Mouse (Mus musculus) kidney, embryonic 14.5 days (tissue): Measurements from ENCODE around the gene Pcnx2. TPM values are rescaled to one million over a fixed set of nuclear protein-coding genes. Genes with fewer than 3 reads are reported as not detected.

ENCODE experiments used
- ATAC-seq: fragments of 200-750 bp; cut with Nextera tagmentation; 2 replicates; pipeline ENCODE4 v1.8.0; 2017; ENCODE audit warnings: moderate number of reproducible peaks, mild to moderate bottlenecking, moderate TSS enrichment, moderate library complexity; ENCODE audit not compliant: low FRiP score, low TSS enrichment
- H3K27ac ChIP-seq: fragments of 300-500 bp; sonication (generic); 2 replicates; pipeline ENCODE4 v1.5.1; 2014; ENCODE audit warnings: low read depth, mild to moderate bottlenecking, low read length, moderate library complexity, mixed read lengths
- H3K27me3 ChIP-seq: fragments of 300-500 bp; sonication (generic); 2 replicates; pipeline ENCODE4 v1.6.1; 2014; ENCODE audit warnings: mild to moderate bottlenecking, low read length; ENCODE audit not compliant: control insufficient read depth, insufficient read depth
- H3K36me3 ChIP-seq: fragments of 300-500 bp; sonication (generic); 2 replicates; pipeline ENCODE4 v1.6.1; 2014; ENCODE audit warnings: low read length, mixed read lengths; ENCODE audit not compliant: control insufficient read depth, insufficient read depth
- H3K4me1 ChIP-seq: fragments of 300-500 bp; sonication (generic); 2 replicates; pipeline ENCODE4 v1.6.1; 2014; ENCODE audit warnings: low read length, mixed read lengths; ENCODE audit not compliant: control insufficient read depth, insufficient read depth
- H3K4me2 ChIP-seq: fragments of 300-500 bp; sonication (generic); replicated peaks from 2 replicates; pipeline ENCODE4 v1.6.1; 2014; ENCODE audit warnings: low read depth, mild to moderate bottlenecking, low read length
- H3K4me3 ChIP-seq: fragments of 300-500 bp; sonication (generic); 2 replicates; pipeline ENCODE4 v1.5.1; 2014; ENCODE audit warnings: mild to moderate bottlenecking, low read length
- H3K9ac ChIP-seq: fragments of 300-500 bp; sonication (generic); 2 replicates; pipeline ENCODE4 v1.6.1; 2014; ENCODE audit warnings: low read depth, mild to moderate bottlenecking, low read length, moderate library complexity
- H3K9me3 ChIP-seq: fragments of 300-500 bp; sonication (generic); 2 replicates; pipeline ENCODE4 v1.6.1; 2016; ENCODE audit warnings: low read length; ENCODE audit not compliant: control insufficient read depth
- WGBS: fragments of 180-500 bp; shearing (Covaris S2); extraction: QIAGEN DNeasy Blood & Tissue Kit; methylation state at CpG from one replicate; pipeline ENCODE4 v1.1.7; 2014; 5-methylcytosine and 5-hydroxymethylcytosine counted together
- polyA plus RNA-seq: library from polyadenylated mRNA; unstranded; fragments of >200 nt; fragmentation: Nextera tagmentation; extraction: Ambion mirVana; gene quantifications from 2 replicates; pipeline ENCODE4 v1.2.1, GENCODE M21; 2014

The Pcnx2 gene
- 0.15 and 0.19 TPM in 2 replicates for polyA plus RNA-seq

DNA sequence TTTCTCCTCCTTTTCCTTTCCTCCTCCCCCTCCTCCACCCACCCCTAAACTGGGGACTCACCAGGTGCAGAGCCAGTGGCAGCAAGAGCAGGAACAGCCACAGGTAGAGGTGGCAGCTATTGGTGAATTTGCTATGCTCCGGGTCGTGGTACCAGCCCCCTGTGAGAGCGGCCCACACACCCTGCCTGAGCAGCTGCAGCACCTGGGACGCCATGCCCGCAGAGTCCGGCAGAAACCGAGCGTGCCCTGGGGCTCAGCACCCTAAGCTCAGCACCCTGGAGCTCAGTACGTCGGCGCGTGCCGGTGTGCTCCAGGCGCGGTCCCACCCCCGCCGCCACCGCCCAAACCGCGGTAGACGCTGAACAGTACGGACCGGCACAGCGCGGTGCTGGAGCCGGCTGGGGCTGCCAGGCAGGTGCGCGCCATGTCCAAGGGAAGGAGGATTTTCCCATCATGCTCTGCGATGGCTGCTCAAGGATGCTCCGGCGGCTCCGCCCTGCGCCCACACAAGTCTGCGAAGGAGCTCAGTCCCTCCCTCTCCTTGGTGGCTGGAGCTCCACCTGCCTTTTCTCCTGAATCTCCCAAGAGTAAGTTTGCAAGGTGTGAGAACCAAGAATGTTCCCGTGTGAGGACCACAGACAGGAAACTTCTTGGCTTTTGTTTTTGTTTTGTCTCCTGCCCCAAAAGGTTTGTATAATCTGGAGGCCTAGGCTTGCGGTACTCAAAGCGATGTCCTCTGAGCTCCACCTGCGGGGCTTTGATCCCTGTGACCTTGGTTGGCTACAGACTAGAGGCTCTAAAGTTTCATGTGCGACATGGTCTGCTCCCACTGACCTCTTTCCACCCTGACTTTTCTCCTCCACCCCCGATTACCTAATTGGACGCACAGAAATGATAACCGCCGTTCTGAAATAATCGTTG is at the start of gene Pcnx2:
TSS of gene Pcnx2 (minus strand) at position 450 of the 921 bp plus-strand sequence.
- 6% methylated on average over 34 of the region's 44 CpGs for WGBS
- no peaks in the 10 kb centered on the region for H3K36me3 ChIP-seq
- no peak within 1 kb of the TSS for H3K27ac ChIP-seq
- 0 out of 2 replicates have a peak, but pooled peaks have one; percentile 40 for ATAC-seq
- 0 out of 2 replicates have a peak, but pooled peaks cover 4% of the 10 kb centered on the region for H3K4me1 ChIP-seq
- peak within 1 kb of the TSS; percentile 40 for H3K4me2 ChIP-seq
- 0 out of 2 replicates have a peak within 1 kb of the TSS, but pooled peaks have one; percentile 2 for H3K9ac ChIP-seq
- no peaks in the 10 kb centered on the region for H3K9me3 ChIP-seq
- peak within 1 kb of the TSS; percentile 25 for H3K4me3 ChIP-seq
- peaks cover 22% of the 10 kb centered on the region for H3K27me3 ChIP-seq

DNA sequence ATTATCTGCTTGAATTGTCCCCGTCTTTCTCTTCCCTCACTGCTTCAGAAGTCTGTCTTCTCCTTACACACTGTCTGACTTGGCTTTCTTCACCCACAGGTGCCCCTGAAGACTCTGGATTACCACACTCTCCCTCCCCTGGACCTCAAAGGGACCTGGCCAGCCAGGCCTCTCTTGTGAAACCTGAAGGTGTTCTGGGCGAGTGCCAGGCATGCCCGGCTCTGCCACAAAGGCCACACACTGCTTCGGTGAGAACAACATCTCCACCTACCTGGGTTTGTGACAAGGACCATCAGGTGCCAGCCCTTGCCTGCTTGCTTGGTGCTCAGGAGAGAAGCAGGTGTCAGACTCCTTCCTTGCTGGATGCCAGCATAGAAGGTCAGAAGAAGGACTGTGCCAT is 46.4 kb upstream of the Pcnx2 start:
- H3K27ac ChIP-seq = no peak overlapping the region

GRCm38 (mm10) chr8:125935649-125936048 is 37.5 kb upstream of the Pcnx2 start:
- no peaks in the 10 kb centered on the region for H3K27me3 ChIP-seq
- no peaks in the 10 kb centered on the region for H3K9me3 ChIP-seq
- peaks cover 13% of the 10 kb centered on the region for H3K36me3 ChIP-seq
- no peak overlapping the region for H3K4me3 ChIP-seq
- no peak overlapping the region for H3K4me2 ChIP-seq
- 42% methylated on average over 9 of the region's 9 CpGs for WGBS
- no peak for ATAC-seq
- H3K9ac ChIP-seq = no peak overlapping the region
- H3K27ac ChIP-seq = no peak overlapping the region
- no peaks in the 10 kb centered on the region for H3K4me1 ChIP-seq

More for the DNA sequence above, 46.4 kb upstream of the Pcnx2 start:
- H3K27me3 ChIP-seq = no peaks in the 10 kb centered on the region
- 74% methylated on average over 4 of the region's 4 CpGs for WGBS
- no peaks in the 10 kb centered on the region for H3K9me3 ChIP-seq
- no peak for ATAC-seq
- H3K4me1 ChIP-seq = no peaks in the 10 kb centered on the region
- H3K9ac ChIP-seq = no peak overlapping the region
- H3K4me3 ChIP-seq = no peak overlapping the region
- H3K36me3 ChIP-seq = no peaks in the 10 kb centered on the region; the same call in 1 of the 2 replicates
- H3K4me2 ChIP-seq = no peak overlapping the region

- H3K4me2 ChIP-seq = no peak overlapping the region
- no peaks in the 10 kb centered on the region for H3K27me3 ChIP-seq
- H3K36me3 ChIP-seq = peaks cover 4% of the 10 kb centered on the region; the same call in 1 of the 2 replicates
- H3K4me1 ChIP-seq = no peaks in the 10 kb centered on the region
- H3K4me3 ChIP-seq = no peak overlapping the region
- no peak overlapping the region for H3K9ac ChIP-seq
- no peak overlapping the region for H3K27ac ChIP-seq
- H3K9me3 ChIP-seq = no peaks in the 10 kb centered on the region
- ATAC-seq = no peak
- 99% methylated on average over 6 of the region's 6 CpGs for WGBS
Observed at GRCm38 (mm10) chr8:125931822-125932221, 33.7 kb upstream of the Pcnx2 start.

GRCm38 (mm10) chr8:125930276-125931046 is 32.3 kb upstream of the Pcnx2 start:
- Histone ChIP-seq H3K36me3 (peaks cover 3% of the 10 kb centered on the region; the same call in 1 of the 2 replicates), H3K27me3 (no peaks in the 10 kb centered on the region), H3K27ac (no peak overlapping the region), H3K9me3 (no peaks in the 10 kb centered on the region), H3K4me1 (no peaks in the 10 kb centered on the region), H3K9ac (no peak overlapping the region), H3K4me3 (no peak overlapping the region), H3K4me2 (no peak overlapping the region)
- 66% methylated on average over 11 of the region's 11 CpGs for WGBS
- peak; percentile 78 for ATAC-seq

DNA sequence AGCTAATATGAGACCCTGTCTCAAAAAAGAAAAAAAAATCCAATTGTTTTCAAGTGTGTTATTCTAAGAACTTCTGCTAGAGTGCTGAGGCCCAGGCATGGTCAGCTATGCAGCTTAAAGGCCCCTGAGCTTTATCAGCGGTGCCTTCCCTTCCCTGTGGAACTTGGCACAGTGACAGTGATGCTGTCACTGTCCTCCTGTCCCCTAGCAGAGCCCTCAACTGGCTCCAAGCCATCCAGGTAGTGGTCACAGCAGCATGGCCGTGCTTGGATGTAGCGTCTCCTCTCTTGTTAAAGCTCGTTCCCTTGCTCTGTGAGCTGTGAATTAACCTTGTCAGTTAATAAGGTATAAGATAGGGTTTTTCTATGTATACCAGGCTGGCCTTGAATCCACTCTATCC is 28.5 kb upstream of the Pcnx2 start:
- no peak overlapping the region for H3K27ac ChIP-seq
- H3K27me3 ChIP-seq = no peaks in the 10 kb centered on the region
- peaks cover 3% of the 10 kb centered on the region; the same call in 1 of the 2 replicates for H3K36me3 ChIP-seq
- no peaks in the 10 kb centered on the region for H3K4me1 ChIP-seq
- H3K4me2 ChIP-seq = no peak overlapping the region
- H3K4me3 ChIP-seq = no peak overlapping the region
- 88% methylated on average over 4 of the region's 4 CpGs for WGBS
- ATAC-seq = no peak
- no peaks in the 10 kb centered on the region for H3K9me3 ChIP-seq
- H3K9ac ChIP-seq = no peak overlapping the region

- Histone ChIP-seq H3K27ac (peak overlapping the region; percentile 15; the same call in 1 of the 2 replicates), H3K9ac (no peak overlapping the region), H3K4me3 (no peak overlapping the region), H3K36me3 (no peaks in the 10 kb centered on the region; the same call in 1 of the 2 replicates), H3K4me2 (no peak overlapping the region), H3K27me3 (no peaks in the 10 kb centered on the region), H3K9me3 (no peaks in the 10 kb centered on the region), H3K4me1 (peaks cover 16% of the 10 kb centered on the region)
- 49% methylated on average over 3 of the region's 3 CpGs for WGBS
- peak; percentile 44; the same call in 1 of the 2 replicates for ATAC-seq
Observed at GRCm38 (mm10) chr8:125922333-125922732, 24.2 kb upstream of the Pcnx2 start.

DNA sequence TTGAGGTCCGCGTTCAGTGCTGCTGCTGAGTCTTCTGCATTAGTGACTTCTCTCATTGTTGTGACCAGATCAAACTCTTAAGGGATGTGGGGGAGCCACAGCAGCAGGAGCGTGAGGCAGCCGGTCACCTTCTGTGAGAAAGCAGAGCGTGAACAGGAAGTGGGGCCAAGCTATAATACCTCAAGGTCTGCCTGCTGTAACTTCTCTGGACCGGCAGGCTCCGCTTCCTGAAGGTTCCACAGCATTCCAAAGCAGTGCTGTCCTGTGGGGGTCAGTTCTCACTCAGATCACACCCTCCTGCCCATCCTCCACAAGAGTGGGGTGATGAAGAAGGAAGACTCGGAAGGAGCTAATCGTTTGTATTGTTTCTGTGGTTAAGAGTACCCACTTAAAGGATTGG is 22.6 kb upstream of the Pcnx2 start:
- Histone ChIP-seq H3K9ac (no peak overlapping the region), H3K4me1 (peaks cover 20% of the 10 kb centered on the region), H3K27ac (peak overlapping the region; percentile 77), H3K9me3 (no peaks in the 10 kb centered on the region), H3K4me2 (no peak overlapping the region), H3K4me3 (no peak overlapping the region), H3K27me3 (no peaks in the 10 kb centered on the region), H3K36me3 (no peaks in the 10 kb centered on the region)
- 44% methylated on average over 9 of the region's 9 CpGs for WGBS
- ATAC-seq = no peak
